Mouse (Mus musculus) heart, postnatal 0 days (tissue): ENCODE measurements around the gene Tmbim4.

Experiments used
- CTCF ChIP-seq: IDR thresholded peaks from 2 replicates; pipeline ENCODE4 v1.5.1; 2016; ENCODE audit warnings: antibody characterized with exemption, control low read depth, low read depth
- EP300 ChIP-seq: IDR thresholded peaks from 2 replicates; pipeline ENCODE4 v1.6.1; 2016; ENCODE audit warnings: antibody characterized with exemption, low read depth

DNA sequence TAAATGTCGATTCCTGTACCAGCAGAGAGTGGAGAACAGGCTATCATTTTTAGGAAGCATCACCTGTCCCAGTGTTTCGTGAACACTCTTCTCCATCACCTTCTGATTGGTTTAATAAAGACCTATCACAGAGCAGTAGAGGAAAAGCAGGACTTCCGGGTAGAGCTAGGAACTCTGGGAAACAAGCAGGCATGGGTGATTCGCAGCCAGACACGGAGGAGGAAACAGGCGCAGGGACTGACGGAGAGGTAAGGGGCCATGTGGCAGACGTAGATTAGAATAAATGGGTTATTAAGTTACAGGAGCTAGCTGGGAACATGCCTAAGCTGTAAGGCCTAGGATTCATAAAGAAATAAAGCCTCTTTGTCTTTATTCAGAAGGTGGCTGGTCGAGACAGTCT lies 40.9 kb upstream of the Tmbim4 start:
- no peak for TF ChIP-seq CTCF
- no peak for TF ChIP-seq EP300
